Mouse (Mus musculus): ENCODE data around the gene Ranbp10.

GRCm38 (mm10) chr8:105768485-105769257 lies 58.5 kb downstream of the Ranbp10 start:
- no peak for TF ChIP-seq POLR2A (IDR thresholded peaks at IDR 0.05; ENCODE audit: low read depth, low read length)
- TF ChIP-seq CTCF (IDR thresholded peaks at IDR 0.05; ENCODE audit: borderline replicate concordance, insufficient read depth, low read length): no peak
